Mouse (Mus musculus) lung, postnatal 0 days (tissue): ENCODE measurements around the gene Stx19.

Experiments used
- CTCF ChIP-seq: IDR thresholded peaks from 2 replicates; pipeline ENCODE4 v1.5.1; 2016; ENCODE audit warnings: antibody characterized with exemption, mild to moderate bottlenecking
- EP300 ChIP-seq: IDR thresholded peaks from 2 replicates; pipeline ENCODE4 v1.6.1; 2016; ENCODE audit warnings: antibody characterized with exemption, mild to moderate bottlenecking, control low read depth

DNA sequence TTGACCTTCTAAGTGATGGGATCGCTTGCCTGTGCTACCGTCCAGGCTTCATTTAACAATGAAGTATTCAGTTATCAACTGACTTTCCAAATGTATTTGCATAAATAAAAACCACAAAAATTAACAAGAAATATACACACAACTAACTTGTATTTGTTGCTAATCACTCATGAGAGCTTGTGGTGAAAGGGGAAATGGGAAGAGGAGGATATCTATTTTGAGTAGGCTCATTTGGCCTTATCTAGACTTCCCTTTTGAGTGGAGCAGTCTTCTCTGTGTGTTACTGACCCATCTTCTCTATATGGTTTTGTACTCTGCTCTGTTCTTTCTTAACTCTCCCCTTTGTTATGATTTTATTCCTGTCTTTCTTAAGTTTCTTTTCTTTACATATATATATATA, 41.8 kb downstream of the Stx19 start:
- TF ChIP-seq CTCF (no peak), EP300 (no peak)
